Mouse (Mus musculus) liver, adult 2 months (tissue): ENCODE results near the gene Ift27.

Experiments used
- CTCF ChIP-seq: fragments of 200-500 bp; IDR thresholded peaks from 2 replicates; pipeline ENCODE4 v1.5.1; 2011; ENCODE audit warnings: low read depth, low read length, control low read depth
- POLR2A ChIP-seq: fragments of 200-500 bp; IDR thresholded peaks from 2 replicates; pipeline ENCODE4 v1.6.1; 2011; ENCODE audit warnings: low read length, control low read depth; ENCODE audit not compliant: insufficient read depth; ENCODE audit errors: extremely low read depth

DNA sequence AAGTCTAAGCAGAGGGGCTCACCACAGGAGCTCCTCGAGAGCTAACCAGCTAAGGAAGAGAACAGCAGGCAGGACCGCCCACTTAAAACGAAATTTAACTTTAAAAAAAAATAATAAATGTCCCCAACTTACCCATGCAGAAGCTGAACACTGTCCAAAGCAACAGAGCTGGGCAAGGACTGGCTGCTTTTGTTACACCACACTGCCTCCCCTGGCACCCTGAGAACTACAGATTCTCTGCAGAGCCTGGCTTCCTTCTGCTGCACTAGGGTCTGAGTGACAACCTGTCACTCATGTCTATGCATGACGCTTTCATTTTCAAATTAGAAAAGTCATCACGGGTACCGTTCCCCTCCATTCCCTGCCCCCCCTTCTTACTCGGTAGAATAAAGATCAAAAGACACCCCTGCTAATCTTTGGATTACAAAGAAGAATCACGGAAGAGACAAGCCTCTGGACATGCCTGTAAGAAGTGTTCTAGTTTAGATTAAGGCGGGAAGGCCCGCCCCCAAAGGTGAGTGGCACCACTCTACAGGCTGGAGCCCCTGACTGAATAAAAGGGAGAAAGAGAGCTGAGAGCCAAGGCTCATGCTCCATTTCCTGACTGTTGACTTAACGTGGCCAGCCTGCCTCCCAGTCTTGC, 1.5 kb downstream of the Ift27 start:
- TF ChIP-seq CTCF (no peak), POLR2A (no peak)
